Mouse (Mus musculus) testis, postnatal 10 days (tissue): ENCODE data around the gene Ak9.

Experiments
- DNase-seq: peaks from one replicate; pipeline ENCODE4 v3.0.0; 2021; ENCODE audit warnings: low spot score

Gene Ak9

GRCm38 (mm10) chr10:41451656-41452055 lies 147.9 kb downstream of the Ak9 start:
- no peak for DNase-seq

- DNase-seq: no peak
These were observed 149.0 kb downstream of the Ak9 start for GRCm38 (mm10) chr10:41452791-41453190.

- no peak for DNase-seq
These were observed 156.2 kb downstream of the Ak9 start for GRCm38 (mm10) chr10:41459990-41460389.

GRCm38 (mm10) chr10:41460501-41460900 lies 156.7 kb downstream of the Ak9 start:
- DNase-seq: no peak

GRCm38 (mm10) chr10:41461057-41461722 lies 157.4 kb downstream of the Ak9 start:
- DNase-seq: no peak

GRCm38 (mm10) chr10:41464401-41464955 lies 160.7 kb downstream of the Ak9 start:
- DNase-seq: no peak

GRCm38 (mm10) chr10:41467325-41467724 lies 163.5 kb downstream of the Ak9 start:
- DNase-seq: no peak

GRCm38 (mm10) chr10:41470693-41471092 lies 166.9 kb downstream of the Ak9 start:
- no peak for DNase-seq

- DNase-seq: no peak
These were observed 168.8 kb downstream of the Ak9 start for GRCm38 (mm10) chr10:41472534-41472933.

GRCm38 (mm10) chr10:41472962-41473481 lies 169.2 kb downstream of the Ak9 start:
- no peak for DNase-seq

- DNase-seq: peak; percentile 66
These were observed 170.1 kb downstream of the Ak9 start for GRCm38 (mm10) chr10:41473782-41474468.

GRCm38 (mm10) chr10:41474981-41475391 lies 171.2 kb downstream of the Ak9 start:
- DNase-seq: no peak

- DNase-seq: peak; percentile 76
These were observed 172.6 kb downstream of the Ak9 start, which contains the start of gene Mical1 for GRCm38 (mm10) chr10:41476171-41477017. Gene Mical1 (plus strand): TSS chr10:41476314.

GRCm38 (mm10) chr10:41477018-41477277 lies 173.2 kb downstream of the Ak9 start:
- no peak for DNase-seq

- peak; percentile 74 for DNase-seq
These were observed 173.8 kb downstream of the Ak9 start for GRCm38 (mm10) chr10:41477278-41478181.

- no peak for DNase-seq
These were observed 176.2 kb downstream of the Ak9 start for GRCm38 (mm10) chr10:41479961-41480360.

- no peak for DNase-seq
These were observed 177.4 kb downstream of the Ak9 start for GRCm38 (mm10) chr10:41480938-41481880.

- no peak for DNase-seq
These were observed 178.7 kb downstream of the Ak9 start for GRCm38 (mm10) chr10:41482446-41482845.
